Mouse (Mus musculus): Measurements from ENCODE around the gene Egfl7.

GRCm38 (mm10) chr2:26638572-26638971 lies 58.8 kb downstream of the Egfl7 start:
- TF ChIP-seq CTCF (IDR thresholded peaks at IDR 0.05; ENCODE audit: low read depth) (no peak), EP300 (IDR thresholded peaks at IDR 0.05; ENCODE audit: low read depth) (no peak)
